Mouse (Mus musculus): Measurements from ENCODE around the gene Galnt9. TPM values are rescaled to one million over a fixed set of nuclear protein-coding genes. Genes with fewer than 3 reads are reported as not detected.

The Galnt9 gene
- polyA plus RNA-seq, 1 experiment, result 4.0 TPM

GRCm38 (mm10) chr5:110535964-110536363, 8.2 kb upstream of the Galnt9 start:
- no peak for DNase-seq (ENCODE audit: low spot score)

GRCm38 (mm10) chr5:110540947-110541346, 3.2 kb upstream of the Galnt9 start:
- DNase-seq (ENCODE audit: low spot score), result no peak

GRCm38 (mm10) chr5:110541456-110541855, 2.7 kb upstream of the Galnt9 start:
- DNase-seq (ENCODE audit: low spot score), result no peak

GRCm38 (mm10) chr5:110544691-110545069, 525 bp downstream of the Galnt9 start:
- no peak for DNase-seq (ENCODE audit: low spot score)

- no peak for DNase-seq (ENCODE audit: low spot score)
Measured at GRCm38 (mm10) chr5:110545311-110545710, 1.2 kb downstream of the Galnt9 start.

- DNase-seq (ENCODE audit: low spot score), result no peak
Measured at GRCm38 (mm10) chr5:110546136-110546535, 2.0 kb downstream of the Galnt9 start.

GRCm38 (mm10) chr5:110546726-110547406, 2.7 kb downstream of the Galnt9 start:
- DNase-seq (ENCODE audit: low spot score), result no peak

GRCm38 (mm10) chr5:110548446-110548845, 4.3 kb downstream of the Galnt9 start:
- DNase-seq (ENCODE audit: low spot score), result no peak

GRCm38 (mm10) chr5:110550189-110550588, 6.0 kb downstream of the Galnt9 start:
- no peak for DNase-seq (ENCODE audit: low spot score)

GRCm38 (mm10) chr5:110550841-110551240, 6.7 kb downstream of the Galnt9 start:
- DNase-seq (ENCODE audit: low spot score), result no peak

- DNase-seq (ENCODE audit: low spot score), result no peak
Measured at GRCm38 (mm10) chr5:110552005-110552404, 7.8 kb downstream of the Galnt9 start.

- no peak for DNase-seq (ENCODE audit: low spot score)
Measured at GRCm38 (mm10) chr5:110553315-110553714, 9.2 kb downstream of the Galnt9 start.

GRCm38 (mm10) chr5:110555198-110555597, 11.0 kb downstream of the Galnt9 start:
- no peak for DNase-seq (ENCODE audit: low spot score)

- no peak for DNase-seq (ENCODE audit: low spot score)
Measured at GRCm38 (mm10) chr5:110558368-110558767, 14.2 kb downstream of the Galnt9 start.

- DNase-seq (ENCODE audit: low spot score), result no peak
Measured at GRCm38 (mm10) chr5:110559679-110560078, 15.5 kb downstream of the Galnt9 start.

GRCm38 (mm10) chr5:110562741-110563326, 18.7 kb downstream of the Galnt9 start:
- no peak for DNase-seq (ENCODE audit: low spot score)

GRCm38 (mm10) chr5:110564986-110565644, 21.0 kb downstream of the Galnt9 start:
- DNase-seq (ENCODE audit: low spot score), result no peak

GRCm38 (mm10) chr5:110567547-110567946, 23.4 kb downstream of the Galnt9 start:
- DNase-seq (ENCODE audit: low spot score), result no peak

GRCm38 (mm10) chr5:110574888-110575287, 30.7 kb downstream of the Galnt9 start:
- DNase-seq (ENCODE audit: low spot score), result no peak

- no peak for DNase-seq (ENCODE audit: low spot score)
Measured at GRCm38 (mm10) chr5:110579296-110579695, 35.1 kb downstream of the Galnt9 start.

- DNase-seq (ENCODE audit: low spot score), result no peak
Measured at GRCm38 (mm10) chr5:110580569-110581239, 36.5 kb downstream of the Galnt9 start.

Measured in urinary bladder, adult 2 months (tissue).